Mouse (Mus musculus) ES-E14 (cell line): Measurements from ENCODE around the gene Tex38.

Experiments used
- CHD2 ChIP-seq: IDR thresholded peaks from 2 replicates; pipeline ENCODE4 v1.6.1; 2014; ENCODE audit warnings: mild to moderate bottlenecking, low read depth, low read length, inconsistent platforms
- HCFC1 ChIP-seq: IDR thresholded peaks from 2 replicates; pipeline ENCODE4 v1.6.1; 2012; ENCODE audit warnings: low read length, inconsistent platforms, borderline replicate concordance; ENCODE audit not compliant: insufficient read depth
- MAFK ChIP-seq: IDR thresholded peaks from 2 replicates; pipeline ENCODE4 v1.6.1; 2014; ENCODE audit warnings: mild to moderate bottlenecking, low read depth, low read length, inconsistent platforms; ENCODE audit not compliant: insufficient read depth
- ZC3H11A ChIP-seq: IDR thresholded peaks from 2 replicates; pipeline ENCODE4 v1.6.1; 2012; ENCODE audit warnings: low read depth, mild to moderate bottlenecking, inconsistent platforms, low read length, borderline replicate concordance
- ZNF384 ChIP-seq: IDR thresholded peaks from 2 replicates; pipeline ENCODE4 v1.6.1; 2012; ENCODE audit warnings: low read depth, low read length, inconsistent platforms

DNA sequence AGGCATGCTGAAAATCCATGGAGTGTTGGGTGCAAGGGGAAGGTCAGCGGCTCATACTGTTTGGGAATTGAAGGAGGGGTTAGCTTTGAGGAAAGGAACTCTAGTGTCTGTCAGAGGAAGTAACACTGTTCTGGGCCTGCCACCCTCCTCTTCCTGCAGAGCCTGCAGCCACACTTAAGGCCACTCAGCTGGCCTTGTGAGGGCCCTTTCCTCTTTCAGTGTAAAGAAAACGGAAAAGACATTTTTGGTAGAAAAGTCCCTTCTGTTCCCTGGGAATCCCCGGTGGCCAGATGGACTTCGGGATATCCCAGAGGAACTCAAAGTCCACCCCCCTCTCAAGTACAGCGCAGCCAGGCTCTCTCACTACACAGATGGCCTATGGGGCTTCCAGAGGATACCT, 49.7 kb upstream of the Tex38 start:
- TF ChIP-seq ZC3H11A (no peak), HCFC1 (no peak), CHD2 (no peak), MAFK (no peak), ZNF384 (no peak)
